Mouse (Mus musculus): ENCODE data around the gene 2010111I01Rik.
"Not testable (repeated sequence)": the region's sequence is repeated elsewhere in the genome, so short reads cannot be mapped to it uniquely, and the experiment has no call there.

DNA sequence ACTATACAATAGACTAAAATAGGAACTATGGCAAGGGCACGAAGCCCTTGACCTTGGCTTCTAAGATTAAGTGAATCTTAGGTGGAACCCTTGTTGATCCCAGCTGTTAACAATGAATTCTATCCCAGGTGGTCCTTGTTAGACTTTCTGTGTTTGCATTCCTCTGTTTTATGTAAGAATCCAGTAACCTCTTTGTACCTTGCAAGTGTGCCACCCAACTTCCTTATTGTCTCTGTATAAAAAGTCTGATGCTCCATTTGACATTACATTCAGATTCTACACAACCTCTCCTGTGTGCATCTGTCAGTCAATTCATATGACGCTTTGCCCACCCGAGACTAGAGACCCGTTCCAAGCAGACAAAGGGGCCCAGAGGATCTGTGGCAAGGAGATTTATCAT is 388.6 kb downstream of the 2010111I01Rik start:
- not testable (repeated sequence) for TF ChIP-seq CTCF, POLR2A (IDR thresholded peaks at IDR 0.05; ENCODE audit: insufficient read depth, low read depth, low read length)
